Mouse (Mus musculus) spleen, adult 2 months (tissue): Measurements from ENCODE around the gene Trappc6b.

Experiments
- CTCF ChIP-seq: fragments of 200-500 bp; IDR thresholded peaks from 2 replicates; pipeline ENCODE4 v1.5.1; 2011; ENCODE audit warnings: mild to moderate bottlenecking, inconsistent platforms; ENCODE audit not compliant: insufficient read depth, insufficient read length, insufficient replicate concordance; ENCODE audit errors: extremely low read depth
- POLR2A ChIP-seq: fragments of 200-500 bp; IDR thresholded peaks from 2 replicates; pipeline ENCODE4 v1.6.1; 2011; ENCODE audit warnings: low read depth, low read length, inconsistent platforms

- TF ChIP-seq POLR2A: no peak
- TF ChIP-seq CTCF: no peak
Observed at GRCm38 (mm10) chr12:59010482-59010881, 50.8 kb downstream of the Trappc6b start.
